Mouse (Mus musculus) forebrain, postnatal 0 days (tissue): ENCODE data around the gene Ccdc170. TPM values are rescaled to one million over a fixed set of nuclear protein-coding genes. Genes with fewer than 3 reads are reported as not detected.

Source experiments
- ATAC-seq: fragments of 200-750 bp; cut with Nextera tagmentation; 2 replicates; pipeline ENCODE4 v1.8.0; 2017; ENCODE audit warnings: mild to moderate bottlenecking, moderate library complexity
- DNase-seq: peaks from one replicate; pipeline ENCODE4 v3.0.0-alpha.2; 2015
- H3K27ac ChIP-seq: fragments of 300-500 bp; sonication (generic); 2 replicates; pipeline ENCODE4 v1.5.1; 2014; ENCODE audit warnings: low read depth, mild to moderate bottlenecking, antibody characterized with exemption, low read length, moderate library complexity, mixed read lengths
- H3K27me3 ChIP-seq: fragments of 300-500 bp; sonication (generic); 2 replicates; pipeline ENCODE4 v1.6.1; 2014; ENCODE audit warnings: mild to moderate bottlenecking, low read length, mixed read lengths; ENCODE audit not compliant: insufficient read depth
- H3K36me3 ChIP-seq: fragments of 300-500 bp; sonication (generic); 2 replicates; pipeline ENCODE4 v1.6.1; 2014; ENCODE audit warnings: mild to moderate bottlenecking, moderate library complexity; ENCODE audit not compliant: insufficient read depth
- H3K4me1 ChIP-seq: fragments of 300-500 bp; sonication (generic); 2 replicates; pipeline ENCODE4 v1.6.1; 2014; ENCODE audit warnings: antibody characterized with exemption; ENCODE audit not compliant: insufficient read depth
- H3K4me2 ChIP-seq: fragments of 300-500 bp; sonication (generic); 2 replicates; pipeline ENCODE4 v1.6.1; 2014; ENCODE audit warnings: low read depth, mild to moderate bottlenecking, moderate library complexity
- H3K4me3 ChIP-seq: fragments of 300-500 bp; sonication (generic); 2 replicates; pipeline ENCODE4 v1.5.1; 2014; ENCODE audit warnings: low read depth, low read length, mixed read lengths
- H3K9ac ChIP-seq: fragments of 300-500 bp; sonication (generic); 2 replicates; pipeline ENCODE4 v1.6.1; 2014; ENCODE audit warnings: mild to moderate bottlenecking
- H3K9me3 ChIP-seq: fragments of 300-500 bp; sonication (generic); 2 replicates; pipeline ENCODE4 v1.6.1; 2016; ENCODE audit warnings: low read length
- CTCF ChIP-seq: sonication (generic); IDR thresholded peaks from 2 replicates; pipeline ENCODE4 v1.5.1; 2016; ENCODE audit warnings: antibody characterized with exemption, control low read depth, low read depth
- WGBS: fragments of 180-500 bp; shearing (Covaris S2); extraction: QIAGEN DNeasy Blood & Tissue Kit; methylation state at CpG from one replicate; pipeline ENCODE4 v1.1.7; 2014; 5-methylcytosine and 5-hydroxymethylcytosine counted together
- polyA plus RNA-seq: library from polyadenylated mRNA; unstranded; fragments of >200 nt; fragmentation: Nextera tagmentation; extraction: Ambion mirVana; gene quantifications from 2 replicates; pipeline ENCODE4 v1.2.1, GENCODE M21; 2015
- total RNA-seq: library from RNA; depleted of rRNA; stranded (reverse); fragments of >200 nt; gene quantifications from 2 replicates; pipeline ENCODE4 v1.2.3, GENCODE M21; 2014

Ccdc170 gene
- total and polyA plus RNA-seq, 2 experiments from 2014 or later: 0.62 to 1.4 TPM

DNA sequence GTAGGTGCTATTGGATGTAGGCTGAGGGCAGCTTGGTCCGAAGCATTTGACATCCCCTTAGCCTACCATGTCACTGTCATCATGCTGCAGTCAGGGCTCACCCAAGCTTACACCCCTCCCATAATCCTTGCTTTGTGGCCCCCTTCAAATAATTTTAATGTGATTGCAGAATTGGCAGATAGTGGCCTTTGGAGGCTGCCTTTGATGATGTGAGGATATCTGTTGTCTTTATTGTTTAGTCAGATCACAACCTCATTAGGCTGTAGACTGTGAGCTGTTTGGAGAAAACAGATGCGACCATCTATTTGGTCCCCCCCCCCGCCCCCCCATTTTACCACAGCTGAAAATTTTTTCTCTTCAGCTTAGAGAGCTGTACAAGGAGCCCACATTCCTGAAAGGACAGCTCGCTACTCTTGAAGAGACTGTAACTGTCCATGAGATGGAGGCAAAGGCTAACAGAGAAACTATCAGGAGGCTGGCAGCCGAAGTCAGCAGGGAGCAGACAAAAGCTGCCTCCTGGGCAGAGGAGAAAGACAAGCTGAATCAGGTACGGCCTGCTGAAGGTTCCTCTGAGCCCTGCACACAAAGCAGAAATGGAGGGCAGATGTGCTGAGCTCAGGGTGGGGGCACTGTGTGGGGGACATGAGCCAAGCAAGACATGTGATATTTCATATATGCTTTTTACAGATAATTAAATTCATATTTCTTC is 38.2 kb downstream of the Ccdc170 start:
- no peaks in the 10 kb centered on the region for H3K27me3 ChIP-seq
- no peak overlapping the region for H3K4me2 ChIP-seq
- H3K36me3 ChIP-seq: no peaks in the 10 kb centered on the region
- no peaks in the 10 kb centered on the region for H3K9me3 ChIP-seq
- H3K27ac ChIP-seq: no peak overlapping the region
- 39% methylated on average over 6 of the region's 6 CpGs for WGBS
- H3K9ac ChIP-seq: no peak overlapping the region
- no peaks in the 10 kb centered on the region for H3K4me1 ChIP-seq
- DNase-seq (peak; percentile 27), ATAC-seq (peak; percentile 83)
- peak; percentile 54 for TF ChIP-seq CTCF
- H3K4me3 ChIP-seq: no peak overlapping the region

GRCm38 (mm10) chr10:4522116-4522515 is 39.8 kb downstream of the Ccdc170 start:
- DNase-seq: no peak
- H3K4me2 ChIP-seq: no peak overlapping the region
- H3K9ac ChIP-seq: no peak overlapping the region
- H3K36me3 ChIP-seq: no peaks in the 10 kb centered on the region
- no peak for ATAC-seq
- H3K27ac ChIP-seq: no peak overlapping the region
- no peak for TF ChIP-seq CTCF
- no peaks in the 10 kb centered on the region for H3K9me3 ChIP-seq
- H3K4me3 ChIP-seq: no peak overlapping the region
- H3K27me3 ChIP-seq: no peaks in the 10 kb centered on the region
- WGBS: 95% methylated on average over 3 of the region's 3 CpGs
- no peaks in the 10 kb centered on the region for H3K4me1 ChIP-seq

DNA sequence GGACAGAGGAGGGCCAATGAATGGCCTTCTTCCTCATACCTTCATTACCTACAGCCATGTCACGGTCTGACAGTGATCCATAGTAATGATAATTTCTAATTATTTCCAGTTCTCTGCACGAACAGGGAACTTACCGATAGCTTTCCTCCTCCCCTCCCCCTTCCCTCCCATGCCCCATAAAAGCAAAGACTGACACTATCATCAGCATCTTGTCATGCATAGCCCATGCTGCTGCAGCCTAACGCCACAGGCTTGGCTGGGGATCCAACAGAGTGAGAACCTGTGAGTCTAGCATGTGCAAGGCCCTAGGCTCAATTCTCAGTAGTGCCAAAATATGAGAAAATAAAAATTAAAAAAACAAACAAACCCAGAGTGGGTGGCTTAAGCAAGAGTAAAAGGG is 40.8 kb downstream of the Ccdc170 start:
- no peaks in the 10 kb centered on the region for H3K36me3 ChIP-seq
- H3K9ac ChIP-seq: no peak overlapping the region
- WGBS: 41% methylated on average over 4 of the region's 4 CpGs
- H3K27me3 ChIP-seq: no peaks in the 10 kb centered on the region
- DNase-seq (no peak), ATAC-seq (no peak)
- TF ChIP-seq CTCF: no peak
- H3K4me1 ChIP-seq: no peaks in the 10 kb centered on the region
- no peaks in the 10 kb centered on the region for H3K9me3 ChIP-seq
- H3K27ac ChIP-seq: no peak overlapping the region
- H3K4me3 ChIP-seq: no peak overlapping the region
- H3K4me2 ChIP-seq: no peak overlapping the region

DNA sequence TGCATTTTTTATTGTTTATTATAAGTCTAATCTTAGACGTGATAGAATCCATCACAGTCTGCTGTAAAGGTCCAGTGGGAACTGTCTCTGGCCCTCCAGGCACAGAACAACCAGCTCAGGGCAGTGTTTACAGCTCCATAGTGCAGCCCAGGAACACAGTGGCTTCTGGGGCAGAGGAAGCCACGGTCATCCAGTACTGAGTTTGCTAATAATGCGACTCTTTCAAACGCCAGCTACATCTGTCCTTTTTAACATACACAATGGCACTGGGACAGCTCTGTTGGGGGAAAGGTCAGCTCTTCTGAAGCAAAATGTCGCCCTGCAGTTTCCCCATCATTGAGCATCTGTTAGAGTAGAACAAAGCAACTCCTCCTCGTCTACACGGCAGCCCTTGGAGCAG is 45.7 kb downstream of the Ccdc170 start:
- Histone ChIP-seq H3K4me3 (no peak overlapping the region), H3K27ac (no peak overlapping the region), H3K4me2 (no peak overlapping the region), H3K4me1 (no peaks in the 10 kb centered on the region), H3K36me3 (no peaks in the 10 kb centered on the region), H3K9me3 (no peaks in the 10 kb centered on the region), H3K9ac (no peak overlapping the region), H3K27me3 (no peaks in the 10 kb centered on the region)
- no peak for ATAC-seq
- 28% methylated on average over 7 of the region's 7 CpGs for WGBS
- no peak for DNase-seq
- no peak for TF ChIP-seq CTCF

DNA sequence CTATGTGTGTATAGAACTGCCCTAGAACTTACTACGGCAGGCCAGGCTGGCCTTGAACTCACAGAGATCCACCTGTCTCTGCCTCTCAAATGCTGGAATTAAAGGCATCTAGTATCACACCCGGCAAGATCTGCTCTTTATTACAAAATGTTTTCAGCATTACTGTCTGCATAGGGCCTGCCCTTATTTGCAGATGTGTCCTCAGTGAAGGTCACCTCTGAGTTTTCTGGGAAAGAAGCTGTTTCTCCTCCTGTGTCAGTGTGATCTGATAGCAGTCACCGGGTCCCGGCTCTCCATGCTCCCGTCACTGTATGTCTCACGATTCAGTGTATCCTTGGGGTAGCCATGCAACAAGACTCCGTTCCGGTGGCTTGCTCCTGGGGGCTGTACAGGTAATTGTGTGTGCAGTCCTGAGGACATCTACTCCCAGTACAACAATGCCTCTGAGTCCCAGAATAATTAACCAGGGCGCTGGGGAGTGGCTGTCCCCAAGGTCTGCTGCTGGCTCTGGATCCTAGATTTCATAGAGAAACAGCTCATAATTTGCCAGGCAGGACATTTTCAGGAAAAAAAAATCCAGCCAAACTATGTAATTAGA is 48.4 kb downstream of the Ccdc170 start:
- Histone ChIP-seq H3K4me3 (no peak overlapping the region), H3K4me1 (no peaks in the 10 kb centered on the region), H3K9me3 (no peaks in the 10 kb centered on the region), H3K9ac (no peak overlapping the region), H3K36me3 (no peaks in the 10 kb centered on the region), H3K27me3 (no peaks in the 10 kb centered on the region), H3K27ac (no peak overlapping the region), H3K4me2 (no peak overlapping the region)
- DNase-seq (no peak), ATAC-seq (no peak)
- no peak for TF ChIP-seq CTCF
- WGBS: 90% methylated on average over 9 of the region's 9 CpGs

- no peaks in the 10 kb centered on the region for H3K9me3 ChIP-seq
- DNase-seq (no peak), ATAC-seq (no peak)
- 73% methylated on average over 6 of the region's 6 CpGs for WGBS
- no peaks in the 10 kb centered on the region for H3K36me3 ChIP-seq
- no peaks in the 10 kb centered on the region for H3K4me1 ChIP-seq
- no peak overlapping the region for H3K4me3 ChIP-seq
- TF ChIP-seq CTCF: no peak
- H3K27ac ChIP-seq: no peak overlapping the region
- H3K27me3 ChIP-seq: no peaks in the 10 kb centered on the region
- H3K9ac ChIP-seq: no peak overlapping the region
- H3K4me2 ChIP-seq: no peak overlapping the region
Measured at GRCm38 (mm10) chr10:4531933-4532332, 49.6 kb downstream of the Ccdc170 start.

GRCm38 (mm10) chr10:4532731-4533130 is 50.4 kb downstream of the Ccdc170 start:
- TF ChIP-seq CTCF: no peak
- Histone ChIP-seq H3K4me1 (no peaks in the 10 kb centered on the region), H3K36me3 (no peaks in the 10 kb centered on the region), H3K4me3 (no peak overlapping the region), H3K4me2 (no peak overlapping the region), H3K27me3 (no peaks in the 10 kb centered on the region), H3K9ac (no peak overlapping the region), H3K9me3 (no peaks in the 10 kb centered on the region), H3K27ac (no peak overlapping the region)
- DNase-seq: no peak
- 70% methylated on average over 6 of the region's 6 CpGs for WGBS
- no peak for ATAC-seq
